In the genomic region with DNA sequence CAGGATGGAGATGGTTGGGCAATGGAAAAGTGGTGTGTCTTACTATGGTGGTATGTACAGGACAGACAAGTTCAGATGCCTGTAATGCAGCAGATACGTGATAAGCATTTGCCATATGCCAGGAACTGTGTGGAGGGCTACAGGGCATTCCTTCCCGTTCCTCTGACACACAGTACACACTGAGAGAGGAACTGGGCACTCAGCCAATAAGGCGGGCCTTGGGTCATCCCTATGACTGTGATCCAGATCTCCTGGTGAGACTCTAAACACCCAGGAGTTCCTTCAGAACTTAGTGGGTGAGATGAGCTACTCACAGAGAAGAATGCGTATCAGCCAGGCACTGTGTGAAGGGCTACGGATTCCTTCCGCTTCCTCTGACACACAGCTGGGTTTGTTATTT, we compare ENCODE assay signal across 14 mouse cellular contexts. TPM values are rescaled to one million over a fixed set of nuclear protein-coding genes. Genes with fewer than 3 reads are reported as not detected.
A peak's percentile ranks its signal among the peaks of the same experiment; 100 is the strongest.
DNase-seq lines count a peak whose midpoint lies in the region; ATAC-seq and TF ChIP-seq lines count a peak whose summit lies in the region.
"Had no signal": no experiment of that assay in that cellular context is flagged by ENCODE, and none has a peak within 500 bp of the region (broad histone marks: within the 10 kb centered on the region; RNA-seq: fewer than 3 reads in every experiment).

No protein-coding gene starts in this region.

- no peak for TF ChIP-seq CTCF in lung, adult 2 months (IDR thresholded peaks at IDR 0.05; ENCODE audit: insufficient read depth, low read length)

- ATAC-seq in heart, embryonic 12.5 days (ENCODE audit: insufficient number of reproducible peaks, low FRiP score): no peak
- ATAC-seq: Patski had no signal

- H3K27ac ChIP-seq in heart, embryonic 12.5 days (ENCODE audit: poor library complexity, severe bottlenecking): no peak overlapping the region
- H3K27ac ChIP-seq: limb, embryonic 15.5 days; neural tube, embryonic 13.5 days had no signal

- H3K4me1 ChIP-seq in heart, embryonic 12.5 days (replicated peaks): peaks cover 10% of the 10 kb centered on the region; the same call in 1 of the 2 replicates
- no peaks in the 10 kb centered on the region for H3K4me1 ChIP-seq in lung, adult 2 months (ENCODE audit: control insufficient read depth, insufficient read depth, low read length)
- H3K4me1 ChIP-seq: limb, embryonic 15.5 days; megakaryocyte, embryonic 14.5 days; neural tube, embryonic 13.5 days had no signal

- H3K4me3 ChIP-seq in heart, embryonic 12.5 days: no peak overlapping the region
- H3K4me3 ChIP-seq in lung, adult 2 months (replicated peaks; ENCODE audit: extremely low read depth, low read depth, low read length): no peak overlapping the region
- H3K4me3 ChIP-seq: limb, embryonic 15.5 days; megakaryocyte, embryonic 14.5 days; neural tube, embryonic 13.5 days had no signal

- no peaks in the 10 kb centered on the region for H3K36me3 ChIP-seq in heart, embryonic 12.5 days
- H3K36me3 ChIP-seq: limb, embryonic 15.5 days; neural tube, embryonic 13.5 days had no signal

- no peaks in the 10 kb centered on the region for H3K27me3 ChIP-seq in heart, embryonic 12.5 days (replicated peaks)
- H3K27me3 ChIP-seq: limb, embryonic 15.5 days; megakaryocyte, embryonic 14.5 days; neural tube, embryonic 13.5 days; Patski had no signal

- H3K9ac ChIP-seq in heart, embryonic 12.5 days: no peak overlapping the region
- H3K9ac ChIP-seq: limb, embryonic 15.5 days; neural tube, embryonic 13.5 days had no signal

- peak; percentile 12 for DNase-seq in adrenal gland, postnatal 10 days
- no peak for DNase-seq in adrenal gland, adult 8-10 months
- DNase-seq in heart, postnatal 4 days: peak; percentile 30
- DNase-seq in 3T3-L1 (ENCODE audit: low read depth, low spot score): peak; percentile 28
- peak; percentile 3 for DNase-seq in lung, adult 2 months
- DNase-seq in embryo, embryonic 10 days (ENCODE audit: low spot score): no peak
- DNase-seq in layer of hippocampus, postnatal 36 days: no peak
- DNase-seq: gastrocnemius, postnatal 25 days; layer of hippocampus, adult 9-11 months had no signal

- no peaks in the 10 kb centered on the region; the same call in 1 of the 2 replicates for H3K9me3 ChIP-seq in heart, embryonic 12.5 days (replicated peaks)
- H3K9me3 ChIP-seq: limb, embryonic 15.5 days; megakaryocyte, embryonic 14.5 days; neural tube, embryonic 13.5 days had no signal

- TF ChIP-seq POLR2A in lung, adult 2 months (IDR thresholded peaks at IDR 0.05; ENCODE audit: borderline replicate concordance, extremely low read depth, low read depth, low read length): no peak

- 35% methylated on average over 6 of the region's 6 CpGs for WGBS in heart, embryonic 12.5 days
- 37% methylated on average over 6 of the region's 6 CpGs for WGBS in lung, adult 2 months

- H3K4me2 ChIP-seq in heart, embryonic 12.5 days: no peak overlapping the region
- H3K4me2 ChIP-seq: limb, embryonic 15.5 days; neural tube, embryonic 13.5 days had no signal

RNA-seq across cellular contexts. Expression of gene 4933402N03Rik, which starts 32.4 kb away (rescaled TPM):
- not detected for total RNA-seq in adrenal gland, postnatal 10 days (2021)
- total RNA-seq in adrenal gland, adult 8-10 months (2022): not detected
- total RNA-seq in heart, postnatal 4 days (2021): not detected
- polyA plus RNA-seq in heart, embryonic 12.5 days (2016; fragmentation: Nextera tagmentation; extraction: Ambion mirVana): not detected in 2 replicates
- not detected in 2 replicates for polyA plus RNA-seq in lung, adult 2 months (2012; rRNA removed)
- not detected for total RNA-seq in layer of hippocampus, postnatal 36 days (2021)
- total RNA-seq: gastrocnemius, postnatal 25 days had no signal
- polyA plus RNA-seq: limb, embryonic 15.5 days; neural tube, embryonic 13.5 days; Patski had no signal

Comparison
In these comparisons a context has a peak if more than half of its experiments do, and no peak if none do; other contexts are left out.
1. DNase-seq: peak in adrenal gland, postnatal 10 days (single experiment), heart, postnatal 4 days (single experiment), 3T3-L1 (single experiment) and lung, adult 2 months (single experiment); none in adrenal gland, adult 8-10 months (single experiment), embryo, embryonic 10 days (single experiment) and layer of hippocampus, postnatal 36 days (0 of 2).